Mouse (Mus musculus) G1E (cell line): Measurements from ENCODE around the gene Rnd1.

Experiments used
- CTCF ChIP-seq: IDR thresholded peaks from 2 replicates; pipeline ENCODE4 v1.5.1; 2012; ENCODE audit warnings: low read depth, low read length, inconsistent platforms, mixed read lengths
- GATA1 ChIP-seq: IDR thresholded peaks from 2 replicates; pipeline ENCODE4 v1.6.1; 2012; ENCODE audit warnings: borderline replicate concordance, low read length, inconsistent platforms, mixed read lengths
- POLR2AphosphoS5 ChIP-seq: IDR thresholded peaks from 2 replicates; pipeline ENCODE4 v1.6.1; 2012; ENCODE audit warnings: low read depth, low read length, inconsistent platforms; ENCODE audit not compliant: insufficient replicate concordance

DNA sequence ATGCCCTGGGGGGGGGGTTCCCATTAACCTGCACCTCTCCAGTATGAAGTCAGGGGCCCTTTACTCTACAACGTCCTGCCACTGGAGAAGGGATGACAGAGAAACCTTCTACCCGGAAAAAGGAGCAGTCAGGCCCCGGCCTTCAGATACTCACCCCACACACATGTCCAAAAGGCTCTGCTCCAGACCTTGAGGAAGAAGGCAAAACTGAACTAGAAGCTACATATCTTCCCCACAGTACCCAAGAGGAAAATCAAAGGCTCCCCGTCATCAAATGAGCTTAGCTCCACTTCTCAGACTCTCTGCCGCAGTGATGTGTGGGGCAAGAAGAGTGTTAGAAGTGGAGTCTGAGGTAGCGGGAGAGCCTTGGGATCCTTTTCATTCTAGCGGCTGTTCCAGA is 49.5 kb upstream of the Rnd1 start:
- TF ChIP-seq CTCF: no peak
- TF ChIP-seq POLR2AphosphoS5: no peak
- TF ChIP-seq GATA1: no peak
